Mouse (Mus musculus) testis, adult 2 months (tissue): ENCODE measurements at regions not wholly inside any gene's neighbourhood (a gene's known extent, or its start where the extent isn't known, plus 50 kb on each side); places are given as distances from the start of the nearest gene placed in this dataset.

Experiments used
- H3K27ac ChIP-seq: fragments of 200-500 bp; 2 replicates; pipeline ENCODE4 v1.5.1; 2012; ENCODE audit warnings: low read depth, low read length; ENCODE audit not compliant: control insufficient read depth, insufficient read depth
- H3K27me3 ChIP-seq: fragments of 200-500 bp; 2 replicates; pipeline ENCODE4 v1.6.1; 2012; ENCODE audit warnings: mild to moderate bottlenecking, low read length, moderate library complexity; ENCODE audit not compliant: control insufficient read depth, insufficient read depth
- H3K36me3 ChIP-seq: fragments of 200-500 bp; 2 replicates; pipeline ENCODE4 v1.6.1; 2012; ENCODE audit warnings: mild to moderate bottlenecking, low read length; ENCODE audit not compliant: control insufficient read depth, insufficient read depth
- H3K4me1 ChIP-seq: fragments of 200-500 bp; 2 replicates; pipeline ENCODE4 v1.6.1; 2012; ENCODE audit warnings: low read length; ENCODE audit not compliant: control insufficient read depth, insufficient read depth
- H3K4me3 ChIP-seq: fragments of 200-500 bp; 2 replicates; pipeline ENCODE4 v1.5.1; 2012; ENCODE audit warnings: low read depth, mild to moderate bottlenecking, low read length, moderate library complexity, mixed read lengths; ENCODE audit not compliant: control insufficient read depth
- CTCF ChIP-seq: fragments of 200-500 bp; IDR thresholded peaks from 2 replicates; pipeline ENCODE4 v1.5.1; 2012; ENCODE audit warnings: low read depth, mild to moderate bottlenecking, inconsistent platforms, low read length, moderate library complexity; ENCODE audit not compliant: control insufficient read depth, insufficient read depth, insufficient replicate concordance
- POLR2A ChIP-seq: fragments of 200-500 bp; IDR thresholded peaks from 2 replicates; pipeline ENCODE4 v1.6.1; 2012; ENCODE audit warnings: low read depth, mild to moderate bottlenecking, inconsistent platforms, low read length, moderate library complexity; ENCODE audit not compliant: control insufficient read depth

DNA sequence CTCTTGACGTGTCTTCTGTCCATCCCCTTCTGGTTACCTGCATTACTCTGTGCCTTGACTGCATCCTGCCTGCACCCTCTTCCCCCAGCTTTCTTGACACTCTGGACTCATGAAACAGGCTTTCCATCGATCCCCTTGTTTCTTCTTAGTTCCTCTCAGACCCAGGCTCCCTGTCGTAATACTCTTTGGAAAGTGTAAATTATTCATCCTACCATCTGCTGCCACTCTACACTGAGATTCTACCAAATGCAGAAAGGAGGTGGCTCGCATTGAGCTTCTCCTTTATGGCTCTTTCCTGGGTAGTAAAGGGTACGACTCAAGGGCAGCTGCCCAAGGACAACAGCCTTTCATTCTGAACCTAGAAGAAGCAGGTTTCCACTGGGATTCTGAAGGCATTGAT, 129.5 kb downstream of the 1500009L16Rik start:
- Histone ChIP-seq H3K27ac (no peak overlapping the region), H3K4me1 (peaks cover 5% of the 10 kb centered on the region), H3K4me3 (no peak overlapping the region), H3K36me3 (no peaks in the 10 kb centered on the region), H3K27me3 (no peaks in the 10 kb centered on the region)
- TF ChIP-seq POLR2A (no peak), CTCF (no peak)

DNA sequence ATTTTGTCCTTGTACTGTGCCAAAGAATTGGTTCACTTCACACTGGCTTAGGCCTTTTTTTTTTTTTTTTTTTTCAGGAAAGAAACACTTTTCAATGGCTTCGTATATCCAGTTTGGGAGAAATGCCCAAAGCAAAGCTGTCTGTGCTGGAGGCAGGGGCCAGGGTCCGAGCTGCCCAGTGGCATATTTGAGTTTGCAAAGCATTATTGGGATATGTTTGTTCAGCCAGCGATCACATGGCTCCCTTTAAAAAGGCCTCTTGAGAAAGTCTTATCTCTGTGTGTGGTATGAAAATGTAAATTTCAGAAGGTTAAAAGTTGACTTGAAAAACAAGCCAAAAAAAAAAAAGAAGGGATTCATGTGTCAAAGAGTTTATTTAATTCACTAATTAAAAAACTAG, 130.1 kb downstream of the 1500009L16Rik start:
- TF ChIP-seq CTCF (no peak), POLR2A (no peak)
- Histone ChIP-seq H3K4me1 (peaks cover 5% of the 10 kb centered on the region), H3K27me3 (no peaks in the 10 kb centered on the region), H3K27ac (no peak overlapping the region), H3K36me3 (no peaks in the 10 kb centered on the region), H3K4me3 (no peak overlapping the region)

DNA sequence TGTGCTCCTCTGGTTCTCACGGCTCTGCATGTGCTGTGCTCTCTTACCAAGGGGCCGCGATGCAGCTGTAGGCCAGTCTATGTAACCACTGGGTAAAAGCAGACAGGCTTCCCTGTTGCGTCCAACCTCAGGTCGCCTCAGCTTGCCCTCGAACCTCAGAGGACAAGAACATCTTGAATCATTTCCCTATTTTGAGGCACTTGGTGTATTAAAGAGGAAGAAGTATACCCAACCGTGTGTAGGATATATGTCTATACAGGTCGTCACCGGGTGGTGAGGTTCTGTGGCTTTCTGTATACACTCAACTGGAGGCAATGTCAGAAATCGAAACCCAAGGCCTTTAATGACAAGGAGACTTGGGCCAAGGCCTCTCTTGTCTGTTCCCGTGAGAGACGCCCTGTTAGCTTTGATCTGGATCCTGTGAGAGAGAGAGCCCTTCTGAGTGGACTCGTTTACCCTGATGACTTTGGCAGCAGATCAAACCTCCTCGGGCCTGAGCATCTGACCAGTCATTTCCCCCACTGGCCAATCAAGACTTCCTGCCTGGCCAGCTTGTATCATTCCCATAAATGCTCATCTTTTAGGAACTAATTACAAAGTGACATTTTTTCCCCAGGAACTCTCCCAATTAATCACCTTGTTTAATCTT, 135.3 kb downstream of the 1500009L16Rik start:
- H3K36me3 ChIP-seq = no peaks in the 10 kb centered on the region
- no peaks in the 10 kb centered on the region for H3K27me3 ChIP-seq
- H3K27ac ChIP-seq = no peak overlapping the region
- H3K4me3 ChIP-seq = no peak overlapping the region
- H3K4me1 ChIP-seq = peaks cover 5% of the 10 kb centered on the region
- no peak for TF ChIP-seq POLR2A
- TF ChIP-seq CTCF = no peak

DNA sequence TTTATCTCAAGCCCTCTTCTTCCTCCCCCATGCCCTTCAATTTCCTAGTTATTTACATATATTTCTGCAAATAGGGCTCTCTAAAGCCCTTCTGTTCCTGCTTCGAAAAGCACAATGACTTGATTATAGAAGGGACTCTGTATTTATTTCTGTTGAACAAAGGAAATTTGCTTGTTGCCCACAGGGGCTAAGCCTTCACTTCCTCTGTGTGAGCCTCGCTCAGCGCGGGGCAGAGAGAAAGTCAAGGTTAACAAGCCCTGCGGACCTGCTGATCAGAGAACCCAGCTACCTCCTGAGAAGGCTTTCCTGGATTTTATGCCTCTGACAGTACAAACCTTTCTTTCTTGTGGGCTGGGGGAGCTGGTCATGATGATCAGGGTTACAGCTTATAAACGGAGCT, 136.0 kb downstream of the 1500009L16Rik start:
- H3K4me3 ChIP-seq = no peak overlapping the region
- H3K36me3 ChIP-seq = no peaks in the 10 kb centered on the region
- H3K27me3 ChIP-seq = no peaks in the 10 kb centered on the region
- H3K4me1 ChIP-seq = peaks cover 4% of the 10 kb centered on the region
- TF ChIP-seq POLR2A = no peak
- no peak for TF ChIP-seq CTCF
- no peak overlapping the region for H3K27ac ChIP-seq

DNA sequence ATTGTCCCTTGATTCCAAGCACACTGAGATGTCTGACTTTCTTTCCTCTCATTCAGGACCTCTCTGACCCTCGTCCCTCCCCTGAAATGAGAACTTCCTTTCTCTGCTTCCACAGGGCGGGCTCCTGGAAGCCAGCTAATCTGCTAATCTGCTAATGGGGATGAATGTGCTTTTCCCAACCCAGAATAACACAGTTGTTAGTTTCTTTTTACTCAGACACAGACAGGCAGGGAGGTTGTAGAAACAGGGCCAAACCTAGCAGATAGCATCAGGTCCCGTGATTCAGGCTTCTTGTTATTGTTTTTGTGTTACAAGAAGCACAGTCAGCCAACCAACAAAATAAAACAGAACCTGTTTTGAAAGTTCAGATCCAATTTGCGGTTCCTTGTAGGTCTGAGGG, 137.0 kb downstream of the 1500009L16Rik start:
- no peaks in the 10 kb centered on the region for H3K36me3 ChIP-seq
- TF ChIP-seq POLR2A = no peak
- no peak for TF ChIP-seq CTCF
- no peak overlapping the region for H3K4me3 ChIP-seq
- no peaks in the 10 kb centered on the region for H3K27me3 ChIP-seq
- H3K27ac ChIP-seq = no peak overlapping the region
- no peaks in the 10 kb centered on the region for H3K4me1 ChIP-seq

DNA sequence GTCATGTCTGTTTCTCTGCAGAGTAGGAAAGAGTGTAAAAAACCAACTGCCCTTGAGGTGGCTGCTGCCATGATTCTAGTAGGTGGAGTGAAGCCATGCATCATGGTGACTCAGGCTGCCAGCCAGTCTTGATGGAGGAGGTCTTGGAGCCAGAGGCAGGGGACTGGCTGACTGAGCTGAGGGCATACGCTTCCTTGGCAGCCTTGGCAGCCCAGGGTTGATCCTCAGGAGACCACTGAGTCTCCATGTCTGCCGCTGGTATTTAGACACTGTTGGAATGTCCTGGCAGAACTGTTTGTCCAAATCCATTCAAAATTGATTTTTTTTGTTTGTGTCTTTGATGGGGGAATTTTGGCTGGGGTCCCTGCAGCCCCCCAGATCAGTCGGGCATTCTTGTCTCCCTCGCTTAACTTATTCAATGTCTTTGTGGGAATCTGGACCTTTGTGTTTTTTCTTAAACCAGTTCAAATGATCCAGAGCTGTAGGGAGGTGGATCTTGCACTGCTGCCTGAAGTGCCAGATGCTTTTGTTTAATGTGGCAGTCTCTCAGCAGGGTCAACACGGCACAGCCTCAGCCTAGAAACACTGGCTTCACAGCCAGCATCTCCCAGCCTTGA, 139.0 kb downstream of the 1500009L16Rik start:
- Histone ChIP-seq H3K4me1 (no peaks in the 10 kb centered on the region), H3K36me3 (no peaks in the 10 kb centered on the region), H3K27me3 (no peaks in the 10 kb centered on the region), H3K27ac (no peak overlapping the region), H3K4me3 (no peak overlapping the region)
- no peak for TF ChIP-seq CTCF
- TF ChIP-seq POLR2A = no peak

DNA sequence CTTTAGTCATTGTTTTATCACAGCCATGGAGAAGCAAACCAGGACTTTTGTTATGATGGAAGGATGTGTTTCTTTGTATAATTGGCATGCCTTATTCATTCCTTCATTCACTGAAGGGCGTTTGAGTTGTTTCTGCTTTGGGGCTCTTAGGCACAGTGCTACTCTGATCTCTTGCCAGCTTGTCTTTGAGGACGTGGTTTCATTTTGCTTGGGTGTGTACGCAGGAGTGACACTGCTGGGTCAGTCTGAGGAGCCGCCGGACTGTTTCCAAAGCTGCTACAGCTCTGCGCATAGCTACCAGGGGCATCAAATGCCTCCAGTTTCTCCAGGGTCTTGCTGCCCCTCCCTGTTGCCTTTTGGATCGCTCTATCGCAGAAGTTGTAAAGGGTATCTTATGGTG, 141.9 kb downstream of the 1500009L16Rik start:
- Histone ChIP-seq H3K36me3 (no peaks in the 10 kb centered on the region), H3K4me1 (no peaks in the 10 kb centered on the region), H3K4me3 (no peak overlapping the region), H3K27ac (no peak overlapping the region), H3K27me3 (no peaks in the 10 kb centered on the region)
- TF ChIP-seq POLR2A (no peak), CTCF (no peak)
